Mouse (Mus musculus): ENCODE measurements around the gene Lce3f.

DNA sequence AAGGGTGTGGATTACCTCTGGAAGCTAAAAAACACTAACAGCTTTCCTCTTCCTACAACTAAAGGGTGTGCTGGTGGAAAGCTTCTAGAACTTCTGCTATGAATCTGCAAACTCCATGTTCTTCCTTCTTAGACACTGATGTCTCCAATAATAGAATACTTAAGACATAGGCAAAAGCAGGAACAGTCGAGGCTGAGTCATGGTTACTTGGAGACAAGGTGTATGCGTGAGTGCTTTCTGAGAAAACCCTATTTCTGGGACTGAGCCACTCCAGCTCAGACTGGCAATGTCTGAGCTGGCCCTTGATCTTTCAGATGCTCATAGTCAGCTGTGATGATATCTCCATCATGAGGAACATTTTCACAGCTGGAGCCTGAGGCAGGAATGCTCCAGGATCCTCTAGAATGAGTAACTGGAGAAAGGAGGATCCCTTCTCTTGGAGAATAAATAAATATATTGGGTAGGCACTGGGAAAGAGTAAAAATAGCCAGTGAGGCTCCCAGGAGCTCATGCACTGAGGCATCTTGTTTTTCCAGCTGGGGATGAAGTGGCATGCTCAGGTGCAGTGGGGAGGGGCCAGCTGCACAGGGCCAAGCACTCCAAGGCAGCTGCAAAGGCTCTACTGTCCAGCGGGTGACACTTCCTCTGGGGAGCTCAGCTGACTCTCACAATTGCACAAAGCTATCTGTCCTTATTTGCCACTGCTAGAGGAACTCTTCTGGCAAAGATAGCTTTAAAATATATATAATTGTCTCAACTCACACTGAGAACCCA lies 31.6 kb downstream of the Lce3f start:
- TF ChIP-seq POLR2A (IDR thresholded peaks at IDR 0.05; ENCODE audit: control insufficient read depth, extremely low read depth, insufficient read depth, low read length, poor library complexity) (no peak), CTCF (IDR thresholded peaks at IDR 0.05; ENCODE audit: borderline replicate concordance, control insufficient read depth, extremely low read depth, insufficient read depth, low read length, poor library complexity) (no peak)
